Comparison of ENCODE assay signal across 10 mouse cellular contexts in the genomic region with DNA sequence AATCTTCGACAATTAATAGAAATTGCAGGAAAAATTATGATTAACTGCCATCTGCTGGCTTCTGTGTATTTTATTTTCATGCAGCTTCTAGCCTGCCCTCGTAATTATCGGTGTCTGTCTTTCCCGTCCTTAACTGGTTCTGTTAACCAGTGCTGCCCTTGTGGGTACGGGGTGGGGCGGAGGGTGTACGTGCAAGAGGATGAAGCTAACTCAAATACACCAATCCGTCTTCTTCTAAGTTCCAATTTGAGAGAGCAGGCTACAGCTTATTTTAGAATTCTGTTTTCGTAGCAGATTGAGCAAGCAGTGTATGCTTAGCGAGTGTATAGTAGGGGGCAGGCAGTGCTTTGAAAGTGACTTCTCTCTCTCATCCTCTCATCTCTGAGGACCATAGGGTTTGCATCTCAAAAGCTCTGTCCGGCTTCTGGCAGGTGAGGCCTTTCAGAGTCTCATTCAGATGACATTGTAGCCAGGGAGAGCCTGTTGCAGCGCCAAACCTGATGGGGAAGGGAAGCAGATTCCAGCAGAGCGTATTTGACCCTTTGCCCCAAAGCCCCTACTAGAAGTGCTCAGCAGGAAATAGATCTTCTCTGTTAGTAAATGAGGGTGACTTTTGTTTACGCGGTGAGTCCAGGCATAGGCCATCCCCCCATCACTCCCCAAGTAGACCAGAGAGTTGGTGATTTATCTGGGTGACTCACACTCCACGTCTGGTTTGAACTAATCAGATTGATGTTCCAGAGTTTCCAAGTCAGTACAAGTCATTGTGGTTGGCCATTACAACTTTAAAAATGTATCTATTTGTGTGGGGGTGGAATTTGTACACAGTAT. TPM values are rescaled to one million over a fixed set of nuclear protein-coding genes. Genes with fewer than 3 reads are reported as not detected.
DNase-seq lines count a peak whose midpoint lies in the region; ATAC-seq lines count a peak whose summit lies in the region.
"Had no signal": no experiment of that assay in that cellular context is flagged by ENCODE, and none has a peak within 500 bp of the region (broad histone marks: within the 10 kb centered on the region; RNA-seq: fewer than 3 reads in every experiment).

No protein-coding gene starts in this region.

- H3K4me2 ChIP-seq in limb, embryonic 13.5 days (replicated peaks) = peak overlapping the region; percentile 50

- no peaks in the 10 kb centered on the region; the same call in 1 of the 2 replicates for H3K27me3 ChIP-seq in limb, embryonic 13.5 days

- no peak overlapping the region for H3K9ac ChIP-seq in limb, embryonic 13.5 days

- H3K9me3 ChIP-seq in limb, embryonic 13.5 days = no peaks in the 10 kb centered on the region

- no peak overlapping the region for H3K4me3 ChIP-seq in limb, embryonic 13.5 days

- 36% methylated on average over 16 of the region's 16 CpGs for WGBS in limb, embryonic 13.5 days

- peak; percentile 5 for DNase-seq in CD4-positive, CD25-positive, alpha-beta regulatory T cell, adult 2 months (ENCODE audit: low read depth, low spot score)
- peak; percentile 36 for DNase-seq in layer of hippocampus, adult 9-10 months (ENCODE audit: low spot score)
- DNase-seq in layer of hippocampus, postnatal 36 days = no peak
- DNase-seq in brain, adult 2 months (ENCODE audit: low read depth, low spot score) = peak; percentile 47
- no peak for DNase-seq in liver
- no peak for DNase-seq in ovary, adult 18-20 months (ENCODE audit: low spot score)
- DNase-seq: cerebellum, adult 18-20 months; thymus, adult 18-20 months had no signal

- peak overlapping the region; percentile 92; the same call in 1 of the 2 replicates for H3K27ac ChIP-seq in limb, embryonic 13.5 days

- H3K36me3 ChIP-seq in limb, embryonic 13.5 days = no peaks in the 10 kb centered on the region

- H3K4me1 ChIP-seq in limb, embryonic 13.5 days = peaks cover 40% of the 10 kb centered on the region

- no peak for ATAC-seq in CD4-positive, CD25-positive, alpha-beta regulatory T cell, adult 4 months
- no peak for ATAC-seq in limb, embryonic 13.5 days (ENCODE audit: low FRiP score, low read depth)

RNA-seq across cellular contexts. Expression of gene Ptgfrn, which starts 53.3 kb away (rescaled TPM):
- polyA plus RNA-seq in CD4-positive, CD25-positive, alpha-beta regulatory T cell, adult 4 months (2017; shearing (Covaris generic)) = 1 to 10 TPM in 1 of 2 experiments, under 1 TPM in 1; 0.73 to 1.0 TPM
- total RNA-seq in layer of hippocampus, postnatal 36 days (2021) = 10 to 100 TPM in 1 of 2 experiments, 1 to 10 TPM in 1; 9.4 to 12.1 TPM
- polyA plus RNA-seq in limb, embryonic 13.5 days (2015; fragmentation: Nextera tagmentation; extraction: Ambion mirVana) = 6.6 and 6.7 TPM in 2 replicates

Comparison
In these comparisons a context has a peak if more than half of its experiments do, and no peak if none do; other contexts are left out.
1. DNase-seq: peak in CD4-positive, CD25-positive, alpha-beta regulatory T cell, adult 2 months (single experiment), layer of hippocampus, adult 9-10 months (single experiment) and brain, adult 2 months (single experiment); none in layer of hippocampus, postnatal 36 days (0 of 2), liver (single experiment) and ovary, adult 18-20 months (single experiment).